Mouse (Mus musculus) monocyte, adult 2 months (primary cell): ENCODE measurements around the gene Yipf3.

Experiments used
- DNase-seq, 2 experiments: peaks; one replicate each; pipeline ENCODE4 v3.0.0; 2022; ENCODE audit warnings: low spot score in 2 of 2, low read depth in 1 of 2

Yipf3 gene

GRCm38 (mm10) chr17:46283140-46283539 is 35.3 kb downstream of the Yipf3 start:
- DNase-seq, result no peak

- DNase-seq, result no peak
Observed at GRCm38 (mm10) chr17:46283911-46284310, 36.0 kb downstream of the Yipf3 start.

- DNase-seq, result no peak
Observed at GRCm38 (mm10) chr17:46284653-46285052, 36.8 kb downstream of the Yipf3 start.

- DNase-seq, result no peak
Observed at GRCm38 (mm10) chr17:46285407-46285806, 37.5 kb downstream of the Yipf3 start.

DNA sequence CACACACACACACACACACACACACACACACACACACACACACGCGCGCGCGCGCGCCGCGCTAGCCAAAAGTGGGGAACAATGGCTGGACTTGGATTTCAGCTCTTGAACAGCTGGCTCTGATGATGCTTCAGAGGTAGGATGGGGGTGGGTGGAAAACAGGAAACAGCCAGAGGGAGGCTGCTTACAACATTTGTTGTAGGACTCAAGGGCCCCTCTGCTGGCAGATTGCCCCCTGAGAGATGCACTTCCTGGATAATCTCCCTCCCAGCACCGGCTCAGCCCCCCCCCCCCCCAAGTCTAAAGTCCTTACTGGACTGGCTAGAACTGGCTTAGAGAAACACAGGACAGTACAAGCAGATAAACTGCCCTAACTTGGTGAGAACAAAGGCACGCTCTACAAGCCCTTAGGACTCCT is 39.8 kb downstream of the Yipf3 start:
- no peak for DNase-seq

- DNase-seq, result no peak
Observed at GRCm38 (mm10) chr17:46296601-46297000, 48.7 kb downstream of the Yipf3 start.

DNA sequence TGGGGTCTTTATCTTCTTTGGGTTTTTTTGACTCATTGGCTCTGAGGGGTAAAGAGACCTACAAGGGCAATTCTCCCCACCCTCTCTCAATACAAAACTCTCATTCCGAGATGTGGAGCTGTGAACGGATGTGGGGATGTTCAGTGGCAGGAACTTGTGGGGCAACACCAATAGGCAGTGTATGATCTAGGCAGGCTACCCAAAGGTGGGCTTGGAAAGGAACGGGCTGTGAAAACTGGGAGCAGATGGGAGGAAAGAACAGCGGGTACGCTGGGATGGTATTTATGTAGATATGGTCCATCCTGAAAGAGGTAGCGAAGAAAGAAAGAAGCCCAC is 49.1 kb downstream of the Yipf3 start:
- no peak for DNase-seq

DNA sequence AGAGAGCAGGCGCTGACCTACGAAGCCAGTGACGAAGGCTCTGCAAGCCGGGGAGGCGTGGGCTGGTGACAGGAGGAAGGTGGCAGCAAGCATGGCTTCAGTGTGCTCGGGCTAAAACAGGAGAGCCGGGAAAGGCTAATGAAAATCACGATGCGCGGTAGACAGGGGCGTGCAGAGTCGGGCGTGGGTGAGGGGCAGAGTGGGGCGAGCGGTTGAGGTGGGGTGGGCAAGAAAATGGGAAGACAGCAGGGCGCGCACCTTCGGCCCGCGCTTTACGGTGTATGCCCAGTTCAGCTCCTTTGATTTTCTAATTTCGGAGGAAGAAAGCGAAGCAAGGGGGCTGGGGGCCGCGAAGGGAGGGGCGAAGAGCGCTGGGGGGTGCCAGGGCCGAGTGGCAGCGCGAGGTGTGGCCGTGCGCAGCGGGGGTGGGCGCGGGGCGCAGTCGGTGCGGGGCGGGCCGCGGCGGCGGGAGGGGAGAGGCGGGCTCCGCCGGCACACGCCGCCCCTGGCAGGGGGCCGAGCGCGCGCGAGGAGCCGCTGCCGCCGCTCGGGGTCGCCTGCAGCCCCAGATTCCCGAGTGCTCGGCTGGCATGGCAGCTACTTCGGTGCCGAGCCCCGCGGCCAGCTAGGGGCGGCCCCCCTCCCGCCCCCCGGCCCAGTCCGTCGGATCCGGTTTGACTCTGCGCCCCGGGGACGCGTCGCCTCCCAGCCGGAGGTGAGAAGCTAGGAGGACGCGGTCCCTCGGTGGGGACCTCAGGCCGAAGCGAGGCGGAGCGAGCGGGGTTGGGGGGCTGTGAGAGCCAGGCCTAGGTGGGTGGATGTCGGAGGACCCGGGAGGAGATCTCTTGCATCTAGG is 49.7 kb downstream of the Yipf3 start, which contains the start of gene Dlk2:
Dlk2 (plus strand) TSS at position 58 of the 856 bp plus-strand sequence.
- DNase-seq, result no peak

- peak; percentile 32 to 61 for DNase-seq
Observed at GRCm38 (mm10) chr17:46298220-46298913, 50.5 kb downstream of the Yipf3 start.

- DNase-seq, result peak in 1 of 2 experiments; percentile 18
Observed at GRCm38 (mm10) chr17:46301892-46302291, 54.0 kb downstream of the Yipf3 start.
